Mouse (Mus musculus) cerebellum, postnatal 14 days (tissue): ENCODE measurements around the gene Tead3.
A peak's percentile ranks its signal among the peaks of the same experiment; 100 is the strongest.
"Not testable (repeated sequence)": the region's sequence is repeated elsewhere in the genome, so short reads cannot be mapped to it uniquely, and the experiment has no call there.

Source experiments
- DNase-seq, 2 experiments: peaks; one replicate each; pipeline ENCODE4 v3.0.0; 2021; ENCODE audit warnings: mixed read lengths in 2 of 2

Gene Tead3

DNA sequence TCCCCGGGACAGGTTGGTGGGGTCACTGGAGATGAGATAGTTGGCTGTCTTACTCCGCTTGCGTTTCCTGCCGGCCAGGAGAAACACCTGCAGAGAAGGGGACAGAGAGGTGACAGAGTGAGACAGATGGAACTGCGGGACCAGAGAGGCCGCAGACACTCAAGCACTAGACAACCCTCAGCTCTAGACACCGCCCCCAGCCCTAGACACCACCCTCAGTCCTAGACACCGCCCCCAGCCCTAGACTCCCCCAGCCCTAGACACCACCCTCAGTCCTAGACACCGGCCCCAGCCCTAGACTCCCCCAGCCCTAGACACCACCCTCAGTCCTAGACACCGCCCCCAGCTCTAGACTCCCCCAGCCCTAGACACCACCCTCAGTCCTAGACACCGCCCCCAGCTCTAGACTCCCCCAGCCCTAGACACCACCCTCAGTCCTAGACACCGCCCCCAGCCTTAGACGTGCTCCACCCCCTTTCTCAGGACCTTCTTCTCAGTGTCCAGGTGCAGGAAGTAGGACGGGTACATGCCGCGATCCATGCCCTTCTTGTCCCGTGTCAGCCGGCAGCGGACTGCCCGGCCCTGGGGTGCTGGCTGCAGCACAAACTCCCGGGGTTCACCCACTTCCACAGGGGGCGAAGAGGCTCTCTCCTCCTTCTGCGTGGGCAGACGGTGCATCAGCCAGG is 8.1 kb upstream of the Tead3 start:
- DNase-seq, result not testable (repeated sequence)

- DNase-seq, result no peak
Measured at GRCm38 (mm10) chr17:28355871-28356270, 5.3 kb upstream of the Tead3 start.

GRCm38 (mm10) chr17:28352018-28352417 is 1.4 kb upstream of the Tead3 start:
- no peak for DNase-seq

DNA sequence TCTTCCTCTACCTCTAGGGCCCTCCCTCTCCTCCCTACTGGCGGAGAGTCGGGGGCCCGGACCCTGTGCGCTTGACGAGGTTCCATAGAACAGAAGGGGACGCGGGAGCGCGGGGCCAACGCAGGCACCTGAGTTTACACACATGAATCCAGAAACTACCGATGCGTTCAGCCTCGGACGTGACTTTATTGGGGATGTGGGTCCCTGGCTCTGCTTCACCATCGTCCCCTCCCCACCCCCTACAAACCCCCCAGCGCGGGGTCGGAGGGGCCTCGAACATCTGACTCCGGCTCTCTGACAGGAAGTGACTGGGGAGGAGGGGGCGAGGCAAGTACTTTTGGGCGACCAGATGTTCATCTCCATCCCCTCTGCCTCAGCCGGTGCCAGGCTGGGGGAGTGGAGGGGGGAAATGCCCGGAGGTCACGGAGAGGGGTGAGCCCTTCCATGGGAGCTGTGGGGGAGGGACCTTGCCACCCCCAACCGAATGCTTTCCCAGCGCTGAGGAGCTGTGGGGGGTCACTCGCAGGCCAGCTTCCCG is 805 bp upstream of the Tead3 start:
- DNase-seq, result no peak

DNA sequence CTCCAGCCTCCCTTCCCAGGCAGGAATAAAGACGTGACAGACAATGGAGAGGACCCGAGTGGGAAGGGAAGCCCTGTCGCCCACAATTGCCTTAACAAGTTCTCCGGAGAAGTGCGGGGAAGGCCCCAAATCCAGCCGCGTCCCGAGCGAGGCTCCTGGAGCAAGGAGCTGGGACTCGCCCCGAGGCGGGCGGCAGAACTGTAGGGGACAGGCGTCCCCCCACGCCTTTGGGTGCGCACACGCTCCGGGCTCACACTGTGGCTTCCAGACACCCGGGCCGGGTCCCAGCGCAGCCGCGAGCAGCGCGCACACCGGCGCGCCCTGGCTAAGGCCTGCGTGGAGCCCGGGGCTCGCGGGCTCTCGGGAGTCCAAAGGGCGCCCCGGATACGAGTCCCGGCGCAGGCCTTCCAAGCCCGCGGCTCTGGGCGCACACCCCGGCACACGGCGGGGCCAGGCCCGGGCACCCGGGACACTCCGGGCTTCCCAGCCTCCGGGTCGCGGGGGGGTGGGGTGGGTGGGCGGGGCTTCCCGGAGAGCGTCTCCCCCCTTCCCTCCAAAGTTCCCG is 634 bp downstream of the Tead3 start:
- no peak for DNase-seq

GRCm38 (mm10) chr17:28349264-28349880 is 1.2 kb downstream of the Tead3 start:
- no peak for DNase-seq

- no peak for DNase-seq
Measured at GRCm38 (mm10) chr17:28348211-28348610, 2.4 kb downstream of the Tead3 start.

GRCm38 (mm10) chr17:28347327-28347726 is 3.3 kb downstream of the Tead3 start:
- DNase-seq, result no peak

DNA sequence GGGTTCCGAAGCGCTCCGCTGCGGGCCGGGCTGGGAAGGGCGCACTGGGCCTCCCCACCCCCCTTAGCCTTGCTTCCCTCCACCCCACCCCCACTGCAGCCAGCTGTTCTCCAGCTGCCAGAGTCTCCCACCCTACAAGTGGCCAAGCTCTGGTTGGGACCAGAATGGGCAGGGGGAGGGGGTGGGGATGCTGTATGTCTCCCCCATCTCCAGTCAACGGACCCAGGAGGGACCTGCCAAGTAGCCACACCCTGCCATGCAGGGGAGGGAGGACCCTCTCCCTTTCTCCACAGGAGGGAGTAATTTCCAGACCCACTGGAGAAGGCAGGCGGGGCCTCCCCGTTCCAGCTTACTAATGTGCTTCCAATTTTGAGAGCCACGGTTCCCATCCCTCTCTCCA is 4.7 kb downstream of the Tead3 start:
- no peak for DNase-seq

GRCm38 (mm10) chr17:28345271-28345721 is 5.3 kb downstream of the Tead3 start:
- DNase-seq, result peak; percentile 30 to 59

DNA sequence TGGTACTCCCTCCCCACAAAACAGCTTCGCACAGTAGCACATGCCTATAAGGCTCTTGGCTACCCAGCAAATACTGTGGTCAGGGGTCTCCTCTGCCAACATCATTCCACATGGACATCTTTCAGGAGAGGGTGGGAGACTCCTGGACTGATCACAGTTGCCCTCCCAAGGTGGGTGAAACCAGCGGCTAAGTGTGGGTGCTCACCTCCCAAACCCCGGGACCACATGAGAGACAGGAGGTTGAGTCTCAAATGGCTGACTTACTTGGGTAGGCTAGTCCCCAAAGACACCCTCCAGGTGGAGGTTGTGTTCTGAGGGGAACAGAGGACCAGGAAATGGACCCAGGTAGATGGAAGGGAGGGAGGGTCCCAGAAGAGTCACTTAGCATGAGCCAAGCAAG is 5.9 kb downstream of the Tead3 start:
- DNase-seq, result no peak

DNA sequence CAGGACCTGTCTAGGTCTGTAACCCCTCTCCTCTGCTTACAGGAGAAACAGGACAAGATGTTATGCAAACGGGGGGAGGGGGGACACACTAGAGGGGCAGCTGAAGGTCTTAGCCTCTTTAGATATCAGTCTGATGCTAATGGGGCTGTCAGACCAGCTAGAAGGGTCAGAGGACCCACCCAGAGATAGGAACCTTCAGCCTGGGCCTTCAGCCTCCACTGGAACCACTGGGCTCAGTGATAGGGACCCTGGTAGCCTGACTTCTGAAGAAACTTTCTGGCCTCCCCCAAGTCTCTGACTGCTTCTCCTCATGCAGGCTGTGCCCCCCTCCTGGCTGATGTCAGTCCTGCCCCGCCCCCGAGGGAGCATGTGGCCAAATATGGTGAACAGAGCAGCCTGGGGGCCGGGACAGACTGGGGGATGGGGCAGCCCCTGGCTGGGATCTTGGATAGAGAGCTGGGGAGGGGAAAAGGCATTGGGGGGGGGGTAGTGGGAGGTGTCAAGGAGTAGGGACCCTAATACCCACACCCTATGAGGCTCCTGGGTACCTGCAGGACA is 6.5 kb downstream of the Tead3 start:
- no peak for DNase-seq

GRCm38 (mm10) chr17:28341091-28341490 is 9.5 kb downstream of the Tead3 start:
- DNase-seq, result peak; percentile 81 to 88

DNA sequence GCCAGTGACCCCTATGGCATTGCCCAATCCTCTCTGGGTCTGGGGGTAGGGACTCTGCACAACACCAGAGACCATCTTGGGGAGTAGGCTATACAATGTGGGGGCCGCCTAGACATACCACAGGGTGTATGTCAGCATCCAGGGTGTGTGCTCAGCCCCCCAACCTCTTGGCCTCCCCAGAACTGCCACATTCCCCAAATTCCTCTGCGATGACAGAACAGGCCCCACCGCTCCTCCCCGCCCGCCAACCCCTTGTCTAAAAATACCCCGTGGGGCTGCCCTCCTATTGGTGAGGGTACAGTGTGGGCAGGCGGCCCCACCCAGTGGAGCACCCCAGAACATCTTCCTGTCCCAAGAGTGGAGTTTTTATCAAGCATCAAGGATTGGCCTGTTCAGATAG is 10.0 kb downstream of the Tead3 start:
- no peak for DNase-seq

GRCm38 (mm10) chr17:28337547-28337946 is 13.1 kb downstream of the Tead3 start:
- DNase-seq, result no peak

GRCm38 (mm10) chr17:28335267-28335666 is 15.3 kb downstream of the Tead3 start:
- DNase-seq, result no peak

GRCm38 (mm10) chr17:28332915-28333546 is 17.6 kb downstream of the Tead3 start:
- no peak for DNase-seq

DNA sequence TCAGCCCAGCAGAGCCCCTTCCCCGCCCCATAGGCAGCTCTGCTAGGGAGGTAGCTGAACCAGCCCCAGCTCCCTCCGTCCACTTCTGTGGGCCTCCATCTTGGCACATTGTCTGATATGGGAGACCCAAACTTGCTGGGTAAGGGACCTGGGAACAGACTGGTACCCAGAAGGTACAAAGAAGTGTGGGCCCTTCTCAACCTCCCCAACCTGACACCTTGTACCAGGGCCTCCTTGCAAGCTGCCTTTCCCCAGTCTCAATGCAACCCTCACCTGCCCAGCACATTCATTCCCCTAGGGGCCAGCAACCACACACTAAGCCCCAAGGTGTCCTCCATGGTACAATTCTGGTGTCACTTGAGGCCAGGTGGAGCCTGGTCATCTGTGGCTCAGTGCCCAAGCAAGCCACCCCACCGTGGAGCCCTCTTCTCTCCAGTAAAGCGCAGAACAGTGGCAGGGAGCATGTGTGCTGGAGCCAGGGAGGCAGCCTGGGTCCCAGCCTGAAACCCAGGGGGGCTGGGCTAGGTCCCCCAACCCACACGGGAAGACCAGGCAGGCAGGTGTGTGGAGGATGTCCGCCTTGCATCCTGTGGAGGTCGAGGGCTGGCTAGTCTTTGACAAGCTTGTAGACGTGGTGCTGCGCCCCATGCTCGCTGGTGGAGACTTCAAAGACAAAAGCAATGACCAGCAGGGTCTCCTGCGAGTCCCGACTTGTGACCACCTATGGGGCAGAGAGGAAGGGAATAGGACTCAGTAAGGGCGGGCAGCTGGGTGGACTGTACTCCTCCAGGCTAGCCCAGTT is 18.3 kb downstream of the Tead3 start:
- DNase-seq, result no peak

DNA sequence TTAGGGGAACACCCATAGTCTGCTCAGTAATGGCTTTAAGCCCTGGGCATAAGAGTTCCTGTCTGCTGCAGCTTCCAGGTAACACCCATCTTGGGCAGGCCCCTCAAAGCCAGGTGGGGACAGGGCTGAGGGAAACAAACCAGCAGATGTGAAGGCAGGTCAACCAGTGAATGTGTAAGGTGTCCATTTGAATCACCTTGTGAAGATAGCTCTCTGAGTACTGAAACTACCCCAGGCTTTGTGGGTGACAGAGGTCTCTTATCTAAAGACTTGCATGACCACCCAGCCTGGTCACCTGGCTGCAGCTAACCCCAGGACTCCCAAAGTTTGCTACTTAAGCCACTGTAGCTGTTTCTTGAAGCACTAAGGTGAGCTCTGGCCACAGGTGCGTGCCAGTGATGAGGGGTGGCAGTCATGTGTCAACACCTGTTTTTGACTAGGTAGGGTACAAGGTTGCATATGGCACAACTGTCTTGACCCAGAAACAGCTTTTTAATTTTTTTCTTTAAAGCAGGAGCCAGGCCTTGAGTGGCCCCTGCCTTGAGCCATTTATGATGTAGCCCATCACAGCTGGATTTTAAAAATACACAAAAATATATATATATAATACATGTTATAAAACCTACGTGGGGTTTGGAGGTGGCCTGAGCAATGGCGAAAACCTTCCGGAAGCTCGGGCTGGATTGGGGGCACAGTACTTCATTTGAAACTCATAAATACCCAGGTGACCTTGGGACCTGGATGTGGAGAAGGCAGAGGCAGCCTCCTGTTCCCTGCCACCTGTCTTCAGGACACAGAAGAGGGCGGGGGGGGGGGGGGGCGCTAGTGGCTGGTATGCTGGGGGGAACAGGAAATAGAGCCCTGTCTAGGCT is 19.1 kb downstream of the Tead3 start:
- DNase-seq, result no peak

- DNase-seq, result not testable (repeated sequence)
Measured at GRCm38 (mm10) chr17:28330590-28330989, 20.0 kb downstream of the Tead3 start.

GRCm38 (mm10) chr17:28330232-28330546 is 20.4 kb downstream of the Tead3 start:
- DNase-seq, result no peak
